Mouse (Mus musculus) heart, postnatal 0 days (tissue): ENCODE measurements at regions not wholly inside any gene's neighbourhood (a gene's known extent, or its start where the extent isn't known, plus 50 kb on each side); places are given as distances from the start of the nearest gene placed in this dataset.

Experiments used
- ATAC-seq: fragments of 200-750 bp; cut with Nextera tagmentation; 2 replicates; pipeline ENCODE4 v1.8.0; 2017; ENCODE audit warnings: low read depth, moderate number of reproducible peaks, moderate library complexity; ENCODE audit not compliant: insufficient read depth
- DNase-seq: peaks from one replicate; pipeline ENCODE4 v3.0.0-alpha.2; 2016; ENCODE audit warnings: low spot score
- H3K27ac ChIP-seq: fragments of 300-500 bp; sonication (generic); 2 replicates; pipeline ENCODE4 v1.5.1; 2014; ENCODE audit warnings: low read depth, mild to moderate bottlenecking
- H3K27me3 ChIP-seq: fragments of 300-500 bp; sonication (generic); 2 replicates; pipeline ENCODE4 v1.6.1; 2014; ENCODE audit warnings: low read length, mixed read lengths; ENCODE audit not compliant: control insufficient read depth, insufficient read depth
- H3K36me3 ChIP-seq: fragments of 300-500 bp; sonication (generic); replicated peaks from 2 replicates; pipeline ENCODE4 v1.6.1; 2014; ENCODE audit warnings: low read length, mixed read lengths; ENCODE audit not compliant: control insufficient read depth, insufficient read depth
- H3K4me1 ChIP-seq: fragments of 300-500 bp; sonication (generic); 2 replicates; pipeline ENCODE4 v1.6.1; 2014; ENCODE audit warnings: antibody characterized with exemption; ENCODE audit not compliant: control insufficient read depth, insufficient read depth
- H3K4me2 ChIP-seq: fragments of 300-500 bp; sonication (generic); 2 replicates; pipeline ENCODE4 v1.6.1; 2014; ENCODE audit warnings: low read depth, mild to moderate bottlenecking, low read length, moderate library complexity
- H3K4me3 ChIP-seq: fragments of 300-500 bp; sonication (generic); 2 replicates; pipeline ENCODE4 v1.5.1; 2014; ENCODE audit warnings: low read depth, low read length
- H3K9ac ChIP-seq: fragments of 300-500 bp; sonication (generic); replicated peaks from 2 replicates; pipeline ENCODE4 v1.6.1; 2014; ENCODE audit warnings: low read depth, low read length, mixed read lengths
- H3K9me3 ChIP-seq: fragments of 300-500 bp; sonication (generic); replicated peaks from 2 replicates; pipeline ENCODE4 v1.6.1; 2016; ENCODE audit warnings: low read length; ENCODE audit not compliant: control insufficient read depth
- CTCF ChIP-seq: IDR thresholded peaks from 2 replicates; pipeline ENCODE4 v1.5.1; 2016; ENCODE audit warnings: antibody characterized with exemption, control low read depth, low read depth
- EP300 ChIP-seq: IDR thresholded peaks from 2 replicates; pipeline ENCODE4 v1.6.1; 2016; ENCODE audit warnings: antibody characterized with exemption, low read depth
- WGBS: fragments of 180-500 bp; shearing (Covaris S2); extraction: QIAGEN DNeasy Blood & Tissue Kit; methylation state at CpG from one replicate; pipeline ENCODE4 v1.1.7; 2014; 5-methylcytosine and 5-hydroxymethylcytosine counted together

- ATAC-seq (no peak), DNase-seq (peak; percentile 51)
- H3K9ac ChIP-seq: no peak overlapping the region
- H3K27me3 ChIP-seq: no peaks in the 10 kb centered on the region
- H3K4me2 ChIP-seq: no peak overlapping the region
- H3K9me3 ChIP-seq: 0 out of 2 replicates have a peak, but pooled peaks cover 4% of the 10 kb centered on the region
- TF ChIP-seq EP300: no peak
- TF ChIP-seq CTCF: peak; percentile 71
- no peaks in the 10 kb centered on the region for H3K4me1 ChIP-seq
- H3K36me3 ChIP-seq: no peaks in the 10 kb centered on the region
- no peak overlapping the region for H3K27ac ChIP-seq
- no peak overlapping the region for H3K4me3 ChIP-seq
These were observed 566.8 kb upstream of the Castor2 start for GRCm38 (mm10) chr5:133532678-133533077.

GRCm38 (mm10) chr5:133505661-133506060 lies 593.9 kb upstream of the Castor2 start:
- Histone ChIP-seq H3K27ac (no peak overlapping the region), H3K36me3 (no peaks in the 10 kb centered on the region), H3K4me1 (no peaks in the 10 kb centered on the region), H3K27me3 (no peaks in the 10 kb centered on the region), H3K9me3 (no peaks in the 10 kb centered on the region), H3K4me3 (no peak overlapping the region), H3K9ac (no peak overlapping the region), H3K4me2 (no peak overlapping the region)
- TF ChIP-seq CTCF: no peak
- WGBS: 50% methylated on average over 2 of the region's 2 CpGs
- ATAC-seq (no peak), DNase-seq (no peak)

DNA sequence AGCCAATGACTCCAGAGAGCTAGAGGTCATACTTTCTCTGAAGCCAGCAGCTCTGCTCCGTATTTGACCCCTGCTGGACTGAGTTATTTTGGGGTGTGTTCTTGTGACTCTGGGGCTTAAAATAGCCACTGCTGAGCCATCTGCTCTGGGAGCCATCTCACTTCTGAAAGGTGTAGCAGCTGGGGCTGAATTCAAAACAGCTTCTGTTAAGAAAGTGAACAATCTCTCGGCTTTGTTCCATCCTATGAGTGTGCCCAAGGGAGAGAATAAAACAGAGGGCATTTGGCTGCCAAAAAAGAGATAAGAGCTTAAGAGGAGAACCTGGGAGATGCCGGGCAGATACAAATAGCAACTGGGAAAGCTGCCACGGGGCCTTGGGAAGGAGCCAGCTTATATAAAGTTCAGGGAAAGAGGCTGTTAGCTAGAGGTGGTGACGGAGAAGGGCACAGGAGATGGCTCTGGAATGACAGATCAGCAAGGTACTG lies 611.7 kb upstream of the Castor2 start:
- DNase-seq: peak; percentile 95
- Histone ChIP-seq H3K4me1 (peaks cover 13% of the 10 kb centered on the region; the same call in 1 of the 2 replicates), H3K9me3 (no peaks in the 10 kb centered on the region), H3K27ac (peak overlapping the region; percentile 90), H3K27me3 (no peaks in the 10 kb centered on the region), H3K4me2 (no peak overlapping the region), H3K4me3 (no peak overlapping the region), H3K36me3 (no peaks in the 10 kb centered on the region), H3K9ac (no peak overlapping the region)
- 9% methylated on average over 5 of the region's 5 CpGs for WGBS
- TF ChIP-seq CTCF (0 out of 2 replicates have a peak, but pooled peaks have one; percentile 7), EP300 (peak; percentile 91)
- peak; percentile 98 for ATAC-seq

- ATAC-seq (peak; percentile 53; the same call in 1 of the 2 replicates), DNase-seq (peak; percentile 42)
- Histone ChIP-seq H3K9ac (no peak overlapping the region), H3K4me1 (peaks cover 19% of the 10 kb centered on the region; the same call in 1 of the 2 replicates), H3K27me3 (no peaks in the 10 kb centered on the region), H3K27ac (peak overlapping the region; percentile 59; the same call in 1 of the 2 replicates), H3K4me3 (no peak overlapping the region), H3K4me2 (no peak overlapping the region), H3K36me3 (no peaks in the 10 kb centered on the region), H3K9me3 (no peaks in the 10 kb centered on the region)
- WGBS: 54% methylated on average over 14 of the region's 14 CpGs
- no peak for TF ChIP-seq EP300
- no peak for TF ChIP-seq CTCF
These were observed 617.0 kb upstream of the Castor2 start for GRCm38 (mm10) chr5:133482291-133483086.

DNA sequence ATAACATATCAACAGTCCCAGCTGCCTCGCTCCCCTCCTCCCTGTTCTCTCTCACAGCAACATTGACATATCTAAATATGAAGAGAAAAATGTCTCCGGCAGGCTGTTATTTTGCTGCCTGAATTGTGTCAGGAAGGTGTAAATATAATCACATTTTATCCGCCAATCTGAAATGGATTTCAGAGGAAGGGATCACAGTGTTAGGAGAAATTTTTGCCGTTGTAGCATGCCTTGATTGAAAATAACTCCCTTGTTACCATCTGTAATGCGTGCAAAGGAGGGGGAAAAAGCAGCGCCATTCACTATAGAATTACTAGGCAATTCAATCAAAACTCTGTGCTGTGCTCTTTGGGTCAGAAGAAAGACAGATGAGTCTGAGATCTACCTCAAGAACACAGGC lies 620.3 kb upstream of the Castor2 start:
- H3K4me1 ChIP-seq: peaks cover 13% of the 10 kb centered on the region; the same call in 1 of the 2 replicates
- 87% methylated on average over 6 of the region's 6 CpGs for WGBS
- H3K9ac ChIP-seq: no peak overlapping the region
- ATAC-seq: no peak
- H3K27ac ChIP-seq: no peak overlapping the region
- no peaks in the 10 kb centered on the region for H3K27me3 ChIP-seq
- H3K36me3 ChIP-seq: no peaks in the 10 kb centered on the region
- H3K9me3 ChIP-seq: no peaks in the 10 kb centered on the region
- no peak for TF ChIP-seq EP300
- no peak for TF ChIP-seq CTCF
- H3K4me3 ChIP-seq: no peak overlapping the region
- no peak overlapping the region for H3K4me2 ChIP-seq
- no peak for DNase-seq
